Mouse (Mus musculus): Measurements from ENCODE around the gene Pola2.
A peak's percentile ranks its signal among the peaks of the same experiment; 100 is the strongest.

GRCm38 (mm10) chr19:5965280-5965679 is 1.3 kb upstream of the Pola2 start:
- TF ChIP-seq CTCF (conservative IDR thresholded peaks at IDR 0.05; ENCODE audit: insufficient read depth, insufficient read length, low read depth, low read length) (peak; percentile 94), POLR2A (IDR thresholded peaks at IDR 0.05; ENCODE audit: low read depth, low read length) (no peak)

Measured in kidney, adult 2 months (tissue).